Mouse (Mus musculus): ENCODE measurements around the gene Gramd1b. TPM values are rescaled to one million over a fixed set of nuclear protein-coding genes. Genes with fewer than 3 reads are reported as not detected.

The Gramd1b gene
- polyA plus RNA-seq, 1 experiment from 2014 or later, result 5.7 TPM

DNA sequence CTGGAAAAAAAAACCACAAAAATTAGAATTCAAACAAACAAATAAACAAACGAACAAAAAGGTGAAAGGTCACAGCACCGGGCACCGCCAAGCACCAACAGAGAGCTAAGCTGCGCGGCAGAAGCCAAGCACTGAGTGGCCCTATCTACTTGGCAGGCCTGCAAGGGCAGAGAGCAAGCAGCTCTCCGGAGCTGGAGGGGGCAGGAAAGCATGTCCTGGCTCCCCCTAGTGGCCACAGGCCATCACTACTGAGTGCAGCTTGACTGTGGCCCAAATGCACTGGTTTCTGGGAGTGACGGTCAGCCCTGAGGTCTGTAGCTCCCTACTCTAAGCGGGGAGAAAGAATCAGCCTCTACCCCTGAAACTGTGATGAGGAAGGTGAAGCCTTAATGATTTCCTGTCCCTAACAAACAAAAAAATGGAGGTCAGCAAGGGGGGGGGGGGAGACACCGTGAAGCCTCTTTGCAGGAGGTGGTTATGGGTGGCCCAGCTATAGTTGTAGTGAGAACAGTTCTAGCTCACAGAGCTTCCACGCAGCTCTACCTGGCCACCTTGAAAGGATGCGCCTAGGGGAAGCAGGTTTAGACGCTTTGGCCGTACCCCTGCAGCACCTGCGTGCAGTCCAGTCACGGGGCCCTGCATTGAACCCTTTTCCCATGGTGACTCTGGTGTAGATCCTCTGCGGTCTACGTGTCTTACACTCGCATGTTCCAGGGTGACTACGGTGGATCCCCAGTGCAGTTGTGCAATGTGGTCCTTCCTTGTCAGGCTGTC, 200.4 kb downstream of the Gramd1b start:
- no peaks in the 10 kb centered on the region for H3K9me3 ChIP-seq (replicated peaks)
- no peak overlapping the region for H3K4me3 ChIP-seq (replicated peaks)
- H3K9ac ChIP-seq, result no peak overlapping the region
- peak; percentile 75 for ATAC-seq (ENCODE audit: insufficient number of reproducible peaks, low FRiP score, low TSS enrichment, low read depth)
- no peaks in the 10 kb centered on the region; the same call in 1 of the 2 replicates for H3K36me3 ChIP-seq
- H3K27me3 ChIP-seq, result no peaks in the 10 kb centered on the region
- H3K27ac ChIP-seq (replicated peaks), result no peak overlapping the region
- 54% methylated on average over 19 of the region's 19 CpGs for WGBS
- no peak overlapping the region for H3K4me2 ChIP-seq (replicated peaks)
- H3K4me1 ChIP-seq, result 0 out of 2 replicates have a peak, but pooled peaks cover 3% of the 10 kb centered on the region

DNA sequence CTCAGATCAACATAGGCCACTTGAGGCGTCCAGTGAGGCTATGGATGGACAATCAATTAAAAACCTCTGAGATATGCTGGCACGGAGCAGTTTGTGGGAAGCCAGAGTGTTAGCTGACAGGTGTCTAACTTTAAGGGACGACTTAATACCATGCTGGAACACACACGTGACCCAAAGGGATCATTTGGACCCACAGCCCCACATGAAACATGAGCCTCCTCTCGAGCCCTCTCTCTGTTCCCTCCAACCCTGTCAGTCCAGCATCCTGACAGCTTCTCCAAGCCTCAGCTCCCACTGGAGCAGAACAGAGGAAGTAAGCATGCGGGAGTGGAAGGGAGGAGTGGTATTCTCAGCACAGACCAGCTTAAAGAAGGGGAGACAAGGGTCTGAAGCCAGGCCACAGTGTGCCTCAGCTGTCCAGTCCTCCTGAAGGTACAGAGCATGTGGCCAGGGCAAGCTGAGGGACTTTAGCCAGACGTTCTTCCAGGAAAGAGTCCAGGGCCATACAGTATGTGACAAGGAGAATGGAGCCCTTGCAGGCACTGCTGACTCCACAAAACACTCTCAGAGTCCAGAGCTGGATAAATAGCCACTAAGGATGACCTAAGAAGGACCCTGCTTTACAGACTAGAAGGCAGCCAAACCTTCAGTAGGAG, 204.8 kb downstream of the Gramd1b start:
- no peak for ATAC-seq (ENCODE audit: insufficient number of reproducible peaks, low FRiP score, low TSS enrichment, low read depth)
- no peak overlapping the region for H3K4me2 ChIP-seq (replicated peaks)
- no peaks in the 10 kb centered on the region for H3K9me3 ChIP-seq (replicated peaks)
- H3K27ac ChIP-seq (replicated peaks), result no peak overlapping the region
- 45% methylated on average over 7 of the region's 7 CpGs for WGBS
- no peaks in the 10 kb centered on the region for H3K36me3 ChIP-seq
- no peak overlapping the region for H3K4me3 ChIP-seq (replicated peaks)
- 0 out of 2 replicates have a peak, but pooled peaks cover 12% of the 10 kb centered on the region for H3K4me1 ChIP-seq
- H3K27me3 ChIP-seq, result no peaks in the 10 kb centered on the region
- no peak overlapping the region for H3K9ac ChIP-seq

DNA sequence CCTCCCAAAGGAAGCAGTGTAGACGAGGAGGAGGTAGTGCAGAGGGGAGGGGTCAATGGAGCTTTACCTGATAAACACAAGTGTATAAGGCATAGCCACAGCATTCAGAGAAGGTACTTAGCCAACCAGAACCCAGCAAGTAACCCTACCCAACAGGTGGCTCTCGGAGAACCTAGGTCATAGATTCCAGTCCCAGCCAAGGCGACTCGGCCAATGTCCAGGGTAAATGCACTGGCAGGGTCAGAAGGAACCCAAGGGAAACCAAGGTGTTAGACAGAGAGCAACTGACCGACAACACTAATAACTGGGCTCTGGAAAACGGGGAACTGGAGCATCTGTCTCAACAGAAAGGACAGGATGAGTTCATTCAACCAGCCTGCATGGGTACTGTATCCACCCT, 206.4 kb downstream of the Gramd1b start:
- WGBS, result 84% methylated on average over 6 of the region's 6 CpGs
- Histone ChIP-seq H3K4me3 (replicated peaks) (no peak overlapping the region), H3K4me2 (replicated peaks) (no peak overlapping the region), H3K4me1 (peaks cover 20% of the 10 kb centered on the region; the same call in 1 of the 2 replicates), H3K27ac (replicated peaks) (no peak overlapping the region), H3K27me3 (no peaks in the 10 kb centered on the region), H3K9ac (no peak overlapping the region), H3K36me3 (no peaks in the 10 kb centered on the region), H3K9me3 (replicated peaks) (no peaks in the 10 kb centered on the region)
- ATAC-seq (ENCODE audit: insufficient number of reproducible peaks, low FRiP score, low TSS enrichment, low read depth), result no peak

DNA sequence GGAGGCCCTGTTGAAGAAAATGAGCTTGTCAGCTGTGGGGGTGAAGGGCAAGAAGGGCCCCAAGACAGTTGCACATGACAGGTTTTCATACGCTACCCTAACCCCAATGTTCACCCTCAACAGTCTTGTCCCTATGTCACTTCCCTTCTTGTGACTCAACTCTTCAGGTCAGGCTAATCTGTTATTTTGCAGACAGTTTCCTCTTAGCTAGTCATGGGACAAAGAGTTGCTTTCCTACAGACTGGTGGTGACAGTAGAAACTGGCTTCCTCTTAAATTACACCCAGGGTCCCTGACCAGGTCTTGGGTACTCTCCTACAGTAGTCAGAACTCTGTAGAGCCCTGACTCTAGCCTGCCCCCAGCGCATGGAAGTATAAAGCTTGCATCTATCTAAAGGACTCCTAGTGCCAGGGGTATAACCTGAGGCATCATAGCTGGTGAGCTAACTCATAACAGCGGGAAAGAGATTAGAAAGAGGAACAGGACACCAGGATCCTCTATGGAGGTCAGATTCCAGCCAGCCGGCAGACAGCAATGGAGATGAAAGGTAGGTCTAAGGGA, 206.9 kb downstream of the Gramd1b start:
- no peaks in the 10 kb centered on the region for H3K9me3 ChIP-seq (replicated peaks)
- no peak overlapping the region for H3K9ac ChIP-seq
- no peak overlapping the region for H3K4me2 ChIP-seq (replicated peaks)
- H3K4me3 ChIP-seq (replicated peaks), result no peak overlapping the region
- no peak for ATAC-seq (ENCODE audit: insufficient number of reproducible peaks, low FRiP score, low TSS enrichment, low read depth)
- peaks cover 20% of the 10 kb centered on the region; the same call in 1 of the 2 replicates for H3K4me1 ChIP-seq
- H3K27me3 ChIP-seq, result no peaks in the 10 kb centered on the region
- no peaks in the 10 kb centered on the region for H3K36me3 ChIP-seq
- H3K27ac ChIP-seq (replicated peaks), result no peak overlapping the region
- WGBS, result 84% methylated on average over 4 of the region's 4 CpGs

DNA sequence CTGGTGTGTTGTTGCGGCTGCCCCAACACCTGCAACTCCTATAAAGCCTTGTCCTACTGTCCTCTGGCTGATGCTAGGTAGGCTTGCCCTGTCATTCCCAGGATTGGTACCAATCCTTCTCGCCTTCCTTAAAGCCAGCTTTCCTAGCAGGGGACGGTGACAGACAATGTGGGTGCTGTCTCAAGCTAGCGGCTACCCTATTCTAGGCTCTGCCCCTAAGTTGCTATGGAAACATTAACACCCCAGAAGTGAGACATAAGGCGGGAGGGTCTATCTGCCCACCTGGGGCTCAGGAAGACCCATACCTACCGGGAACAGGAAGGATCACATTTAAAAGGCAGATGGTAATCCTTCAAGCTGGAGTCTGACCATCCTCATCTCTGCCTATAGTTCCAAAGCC, 207.4 kb downstream of the Gramd1b start:
- Histone ChIP-seq H3K9me3 (replicated peaks) (no peaks in the 10 kb centered on the region), H3K4me1 (peaks cover 20% of the 10 kb centered on the region; the same call in 1 of the 2 replicates), H3K27me3 (no peaks in the 10 kb centered on the region), H3K27ac (replicated peaks) (no peak overlapping the region), H3K4me3 (replicated peaks) (no peak overlapping the region), H3K36me3 (no peaks in the 10 kb centered on the region), H3K4me2 (replicated peaks) (no peak overlapping the region), H3K9ac (no peak overlapping the region)
- 86% methylated on average over 6 of the region's 6 CpGs for WGBS
- ATAC-seq (ENCODE audit: insufficient number of reproducible peaks, low FRiP score, low TSS enrichment, low read depth), result no peak

DNA sequence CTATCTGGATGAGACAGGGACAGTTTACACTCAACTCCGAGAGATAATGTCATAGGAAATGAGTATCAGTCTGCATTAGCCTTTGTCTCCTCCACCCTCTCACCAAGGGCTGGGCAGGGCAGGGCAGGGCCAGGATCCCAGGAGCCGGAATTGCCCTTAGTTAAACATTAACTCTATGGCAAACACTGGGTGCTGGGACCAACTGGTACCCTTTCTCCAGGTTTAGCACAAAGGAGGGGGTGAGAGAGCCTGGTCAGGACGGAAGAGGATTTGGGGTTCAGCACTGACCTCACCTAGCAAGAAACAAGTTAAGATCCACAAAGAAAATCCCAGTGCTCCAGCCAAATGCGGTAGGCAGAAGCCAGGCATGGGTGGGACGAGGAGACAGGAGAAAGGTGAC, 208.0 kb downstream of the Gramd1b start:
- H3K4me3 ChIP-seq (replicated peaks), result no peak overlapping the region

DNA sequence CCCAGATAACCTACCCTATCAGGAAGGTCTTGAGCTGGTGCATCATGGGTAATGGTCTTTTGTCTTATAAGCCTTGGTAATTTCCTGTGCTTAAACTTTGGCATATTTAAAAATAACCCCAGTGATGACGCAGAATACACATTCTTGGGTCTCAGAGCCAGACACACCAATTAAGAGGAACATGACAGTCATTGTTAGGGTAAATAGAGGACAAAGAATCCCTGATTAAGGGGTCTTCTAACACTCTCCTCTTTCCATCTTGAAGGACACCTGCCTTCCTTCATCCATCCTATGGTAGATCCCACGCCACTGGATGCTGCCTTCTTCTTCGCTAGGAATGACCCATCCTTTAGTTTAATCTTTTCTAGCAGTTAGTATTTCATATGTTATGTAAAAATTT, 208.8 kb downstream of the Gramd1b start:
- ATAC-seq (ENCODE audit: insufficient number of reproducible peaks, low FRiP score, low TSS enrichment, low read depth), result no peak
- 85% methylated on average over 3 of the region's 3 CpGs for WGBS
- no peaks in the 10 kb centered on the region for H3K9me3 ChIP-seq (replicated peaks)

More for the DNA sequence above, 208.0 kb downstream of the Gramd1b start:
- H3K27ac ChIP-seq (replicated peaks), result no peak overlapping the region
- 88% methylated on average over 5 of the region's 5 CpGs for WGBS
- H3K27me3 ChIP-seq, result no peaks in the 10 kb centered on the region
- H3K36me3 ChIP-seq, result no peaks in the 10 kb centered on the region
- ATAC-seq (ENCODE audit: insufficient number of reproducible peaks, low FRiP score, low TSS enrichment, low read depth), result no peak
- no peaks in the 10 kb centered on the region for H3K9me3 ChIP-seq (replicated peaks)
- peaks cover 20% of the 10 kb centered on the region; the same call in 1 of the 2 replicates for H3K4me1 ChIP-seq
- H3K9ac ChIP-seq, result no peak overlapping the region
- no peak overlapping the region for H3K4me2 ChIP-seq (replicated peaks)

DNA sequence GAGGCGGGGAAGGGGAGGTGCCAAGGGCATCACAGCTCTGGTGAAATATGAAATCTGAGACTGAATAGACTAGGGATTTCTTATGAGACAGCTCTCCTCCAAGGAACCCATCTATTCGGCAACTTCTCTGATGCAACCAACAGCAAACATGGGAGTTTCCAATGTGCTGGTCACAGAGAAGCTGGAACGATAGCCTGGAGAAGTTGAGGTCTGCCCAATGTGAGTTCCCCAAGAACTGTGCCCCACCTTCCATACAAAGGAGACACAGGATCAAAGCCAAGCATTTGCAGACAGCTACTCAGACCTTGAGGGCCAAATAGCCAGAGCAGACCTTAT, 209.5 kb downstream of the Gramd1b start:
- H3K9ac ChIP-seq, result no peak overlapping the region
- H3K4me3 ChIP-seq (replicated peaks), result no peak overlapping the region
- H3K27ac ChIP-seq (replicated peaks), result peak overlapping the region; percentile 60; the same call in 1 of the 2 replicates
- no peaks in the 10 kb centered on the region for H3K36me3 ChIP-seq
- no peak for ATAC-seq (ENCODE audit: insufficient number of reproducible peaks, low FRiP score, low TSS enrichment, low read depth)
- no peaks in the 10 kb centered on the region for H3K9me3 ChIP-seq (replicated peaks)
- peaks cover 20% of the 10 kb centered on the region; the same call in 1 of the 2 replicates for H3K4me1 ChIP-seq
- no peak overlapping the region for H3K4me2 ChIP-seq (replicated peaks)
- no peaks in the 10 kb centered on the region for H3K27me3 ChIP-seq
- 46% methylated on average over 3 of the region's 3 CpGs for WGBS

More for the DNA sequence above, 208.8 kb downstream of the Gramd1b start:
- no peak overlapping the region for H3K4me2 ChIP-seq (replicated peaks)
- no peak overlapping the region for H3K4me3 ChIP-seq (replicated peaks)
- no peak overlapping the region for H3K27ac ChIP-seq (replicated peaks)
- H3K27me3 ChIP-seq, result no peaks in the 10 kb centered on the region
- no peaks in the 10 kb centered on the region for H3K36me3 ChIP-seq
- H3K4me1 ChIP-seq, result peaks cover 20% of the 10 kb centered on the region; the same call in 1 of the 2 replicates
- no peak overlapping the region for H3K9ac ChIP-seq

DNA sequence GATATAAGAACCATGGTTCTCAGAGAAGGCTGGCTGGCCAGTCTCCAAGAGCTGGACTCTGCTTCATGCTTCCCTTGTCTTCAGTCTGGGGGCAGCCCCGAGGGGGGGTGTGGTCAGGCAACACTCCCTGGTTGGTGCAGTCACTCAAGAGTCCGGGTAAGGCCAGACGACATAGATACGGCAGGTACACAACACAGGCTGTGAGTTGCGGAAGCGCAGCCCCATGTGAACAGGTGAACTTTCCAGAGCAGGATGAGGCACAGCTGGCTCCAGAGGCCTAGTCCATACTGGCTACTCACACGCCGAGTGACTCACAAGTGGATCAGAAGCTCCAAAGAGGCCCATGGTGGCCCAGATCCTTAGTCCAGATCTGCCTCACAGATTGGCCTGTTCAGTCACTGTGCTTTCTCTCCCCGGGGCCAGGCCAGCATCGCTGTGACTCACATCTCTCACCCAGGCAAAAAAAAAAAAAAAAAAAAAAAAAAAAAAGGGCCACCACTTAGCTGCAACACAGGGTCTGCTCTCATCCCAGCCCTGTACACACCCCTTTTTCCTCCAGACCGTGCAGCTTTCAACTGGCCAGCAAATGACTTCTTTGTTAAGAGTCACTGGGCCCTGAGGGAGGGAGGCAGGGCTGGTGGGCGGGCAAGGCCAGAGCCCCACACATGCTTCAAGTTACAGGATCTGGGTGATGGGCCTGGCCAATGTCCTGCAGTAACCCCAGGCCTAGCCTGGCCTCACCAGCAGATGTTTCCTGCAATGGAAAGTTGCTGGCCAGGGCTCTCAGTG, 210.1 kb downstream of the Gramd1b start:
- WGBS, result 43% methylated on average over 12 of the region's 12 CpGs
- Histone ChIP-seq H3K36me3 (no peaks in the 10 kb centered on the region), H3K4me1 (peaks cover 20% of the 10 kb centered on the region; the same call in 1 of the 2 replicates), H3K9ac (no peak overlapping the region), H3K4me3 (replicated peaks) (no peak overlapping the region), H3K27me3 (no peaks in the 10 kb centered on the region), H3K4me2 (replicated peaks) (0 out of 2 replicates have a peak overlapping the region, but pooled peaks have one; percentile 8), H3K9me3 (replicated peaks) (no peaks in the 10 kb centered on the region), H3K27ac (replicated peaks) (peak overlapping the region; percentile 60)
- peak; percentile 81 for ATAC-seq (ENCODE audit: insufficient number of reproducible peaks, low FRiP score, low TSS enrichment, low read depth)

DNA sequence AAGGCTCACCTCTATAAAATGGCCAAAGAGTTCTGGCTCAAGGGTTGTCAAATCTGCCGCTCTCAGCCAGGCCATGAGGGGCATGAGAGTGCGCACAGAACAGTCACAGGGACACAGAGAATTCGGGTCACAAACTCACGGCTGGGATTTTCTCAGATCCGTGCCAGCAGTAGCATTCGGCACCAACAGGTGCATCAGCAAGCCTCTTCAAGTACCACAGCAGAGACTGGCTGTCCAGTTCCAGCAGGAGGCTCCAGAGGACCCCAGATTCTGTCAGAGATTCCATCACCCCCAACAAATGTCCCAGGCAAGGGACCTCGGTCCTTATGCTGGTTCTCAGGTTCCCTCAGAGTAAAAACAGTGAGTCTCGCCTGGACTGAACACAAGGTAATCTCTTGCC, 210.8 kb downstream of the Gramd1b start:
- Histone ChIP-seq H3K9ac (no peak overlapping the region), H3K27me3 (no peaks in the 10 kb centered on the region), H3K4me2 (replicated peaks) (no peak overlapping the region), H3K4me3 (replicated peaks) (no peak overlapping the region), H3K9me3 (replicated peaks) (no peaks in the 10 kb centered on the region), H3K36me3 (no peaks in the 10 kb centered on the region), H3K27ac (replicated peaks) (no peak overlapping the region), H3K4me1 (peaks cover 14% of the 10 kb centered on the region; the same call in 1 of the 2 replicates)
- WGBS, result 74% methylated on average over 8 of the region's 8 CpGs
- ATAC-seq (ENCODE audit: insufficient number of reproducible peaks, low FRiP score, low TSS enrichment, low read depth), result no peak

DNA sequence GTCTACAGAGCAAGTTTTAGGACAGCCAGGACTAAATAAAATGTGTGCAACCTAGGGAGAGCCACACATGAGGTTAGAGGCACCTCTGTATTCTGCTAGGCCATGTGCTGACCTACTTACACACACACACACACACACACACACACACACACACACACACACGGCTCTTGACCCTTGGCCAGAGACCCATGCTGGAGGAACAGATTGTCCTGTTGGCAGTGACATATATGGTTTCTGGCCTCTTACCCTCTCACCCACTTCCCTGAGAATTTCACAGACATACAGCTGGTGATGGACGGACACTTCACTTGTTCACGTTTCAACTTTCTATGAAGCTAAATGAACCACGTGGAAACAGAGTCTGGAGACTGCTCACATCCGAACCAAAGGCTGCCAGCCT, 212.4 kb downstream of the Gramd1b start:
- Histone ChIP-seq H3K27me3 (no peaks in the 10 kb centered on the region), H3K27ac (replicated peaks) (no peak overlapping the region), H3K9ac (no peak overlapping the region), H3K36me3 (peaks cover 3% of the 10 kb centered on the region; the same call in 1 of the 2 replicates), H3K4me3 (replicated peaks) (no peak overlapping the region), H3K4me2 (replicated peaks) (no peak overlapping the region), H3K4me1 (peaks cover 14% of the 10 kb centered on the region; the same call in 1 of the 2 replicates), H3K9me3 (replicated peaks) (no peaks in the 10 kb centered on the region)
- ATAC-seq (ENCODE audit: insufficient number of reproducible peaks, low FRiP score, low TSS enrichment, low read depth), result no peak
- WGBS, result 76% methylated on average over 5 of the region's 5 CpGs
